ENCODE assay signal across 8 mouse cellular contexts in genomic region chr2:118813981-118814836, GRCm38 (mm10). TPM values are rescaled to one million over a fixed set of nuclear protein-coding genes. Genes with fewer than 3 reads are reported as not detected.
A peak's percentile ranks its signal among the peaks of the same experiment; 100 is the strongest.
DNase-seq lines count a peak whose midpoint lies in the region; ATAC-seq and TF ChIP-seq lines count a peak whose summit lies in the region.

Gene Knstrn (plus strand): TSS chr2:118814003.

- H3K36me3 ChIP-seq in hindbrain, embryonic 10.5 days, result peaks cover 36% of the 10 kb centered on the region
- peaks cover 9% of the 10 kb centered on the region for H3K36me3 ChIP-seq in lung, embryonic 16.5 days (ENCODE audit: control insufficient read depth, insufficient read depth, low read length)
- H3K36me3 ChIP-seq in thymus, adult 2 months (ENCODE audit: control insufficient read depth, insufficient read depth, low read length), result peaks cover 3% of the 10 kb centered on the region

- ATAC-seq in frontal cortex, adult (ENCODE audit: low TSS enrichment), result peak; percentile 100
- ATAC-seq in lung, embryonic 16.5 days (ENCODE audit: low read depth), result peak; percentile 97

- H3K4me1 ChIP-seq in hindbrain, embryonic 10.5 days (replicated peaks), result peaks cover 23% of the 10 kb centered on the region
- H3K4me1 ChIP-seq in lung, embryonic 16.5 days (replicated peaks; ENCODE audit: control insufficient read depth, insufficient read depth, low read length), result peaks cover 16% of the 10 kb centered on the region
- H3K4me1 ChIP-seq in thymus, adult 2 months (replicated peaks; ENCODE audit: control insufficient read depth, insufficient read depth, low read length), result peaks cover 8% of the 10 kb centered on the region

- H3K27ac ChIP-seq in hindbrain, embryonic 10.5 days, result peak within 1 kb of the TSS; percentile 96
- H3K27ac ChIP-seq in lung, embryonic 16.5 days (ENCODE audit: low read length), result peak within 1 kb of the TSS; percentile 65
- H3K27ac ChIP-seq in thymus, adult 2 months (ENCODE audit: control insufficient read depth, insufficient read depth, low read length), result no peak within 1 kb of the TSS

- peak within 1 kb of the TSS; percentile 73 for H3K4me2 ChIP-seq in lung, embryonic 16.5 days (ENCODE audit: low read depth, low read length)

- DNase-seq in Muller cell, postnatal 12 days (ENCODE audit: inconsistent ontology term), result peak; percentile 95
- peak; percentile 89 for DNase-seq in cerebellum, adult 9-10 months
- DNase-seq in hindbrain, embryonic 10.5 days (ENCODE audit: low spot score), result peak; percentile 93
- peak; percentile 56 for DNase-seq in layer of hippocampus, adult 9-10 months (ENCODE audit: low spot score)
- DNase-seq in ovary, adult 18-20 months (ENCODE audit: low spot score), result peak; percentile 78
- peak; percentile 91 for DNase-seq in thymus, adult 2 months

- H3K27me3 ChIP-seq in hindbrain, embryonic 10.5 days (ENCODE audit: insufficient read depth, poor library complexity, severe bottlenecking), result no peaks in the 10 kb centered on the region
- no peaks in the 10 kb centered on the region for H3K27me3 ChIP-seq in lung, embryonic 16.5 days (ENCODE audit: control insufficient read depth, insufficient read depth, low read depth, low read length)
- no peaks in the 10 kb centered on the region for H3K27me3 ChIP-seq in thymus, adult 2 months (ENCODE audit: control insufficient read depth, insufficient read depth, low read length)

- TF ChIP-seq CTCF in thymus, adult 2 months (IDR thresholded peaks at IDR 0.05; ENCODE audit: borderline replicate concordance, control insufficient read depth, extremely low read depth, insufficient read depth, low read length, poor library complexity), result 0 out of 2 replicates have a peak, but pooled peaks have one; percentile 40

- no peaks in the 10 kb centered on the region for H3K9me3 ChIP-seq in hindbrain, embryonic 10.5 days
- no peaks in the 10 kb centered on the region for H3K9me3 ChIP-seq in lung, embryonic 16.5 days (ENCODE audit: control insufficient read depth, low read length)

- under 1% methylated on average over 49 of the region's 49 CpGs for WGBS in hindbrain, embryonic 10.5 days
- WGBS in lung, embryonic 16.5 days, result under 1% methylated on average over 49 of the region's 49 CpGs
- under 1% methylated on average over 49 of the region's 49 CpGs for WGBS in thymus, adult 2 months

- TF ChIP-seq POLR2A in thymus, adult 2 months (IDR thresholded peaks at IDR 0.05; ENCODE audit: control insufficient read depth, extremely low read depth, insufficient read depth, low read length, poor library complexity), result peak; percentile 59; the same call in 1 of the 2 replicates

- peak within 1 kb of the TSS; percentile 85 for H3K4me3 ChIP-seq in hindbrain, embryonic 10.5 days
- H3K4me3 ChIP-seq in lung, embryonic 16.5 days (ENCODE audit: low read length), result peak within 1 kb of the TSS; percentile 77
- H3K4me3 ChIP-seq in thymus, adult 2 months (ENCODE audit: control insufficient read depth, insufficient read depth, low read length), result peak within 1 kb of the TSS; percentile 85

- peak within 1 kb of the TSS; percentile 87 for H3K9ac ChIP-seq in lung, embryonic 16.5 days (ENCODE audit: low read length)

RNA-seq across cellular contexts. Expression of gene Knstrn, which starts in this region (rescaled TPM):
- 148 and 160 TPM in 2 replicates for polyA plus RNA-seq in hindbrain, embryonic 10.5 days (2016; fragmentation: Nextera tagmentation; extraction: Ambion mirVana)
- 126 and 137 TPM in 2 replicates for polyA plus RNA-seq in lung, embryonic 16.5 days (2015; fragmentation: Nextera tagmentation; extraction: Ambion mirVana)
- 19.4 and 22.8 TPM in 2 replicates for polyA plus RNA-seq in thymus, adult 2 months (2012; rRNA removed)
